Mouse (Mus musculus) testis, adult 2 months (tissue): Measurements from ENCODE around the gene Arid3c.

ENCODE experiments used
- CTCF ChIP-seq: fragments of 200-500 bp; IDR thresholded peaks from 2 replicates; pipeline ENCODE4 v1.5.1; 2012; ENCODE audit warnings: low read depth, mild to moderate bottlenecking, inconsistent platforms, low read length, moderate library complexity; ENCODE audit not compliant: control insufficient read depth, insufficient read depth, insufficient replicate concordance
- POLR2A ChIP-seq: fragments of 200-500 bp; IDR thresholded peaks from 2 replicates; pipeline ENCODE4 v1.6.1; 2012; ENCODE audit warnings: low read depth, mild to moderate bottlenecking, inconsistent platforms, low read length, moderate library complexity; ENCODE audit not compliant: control insufficient read depth

DNA sequence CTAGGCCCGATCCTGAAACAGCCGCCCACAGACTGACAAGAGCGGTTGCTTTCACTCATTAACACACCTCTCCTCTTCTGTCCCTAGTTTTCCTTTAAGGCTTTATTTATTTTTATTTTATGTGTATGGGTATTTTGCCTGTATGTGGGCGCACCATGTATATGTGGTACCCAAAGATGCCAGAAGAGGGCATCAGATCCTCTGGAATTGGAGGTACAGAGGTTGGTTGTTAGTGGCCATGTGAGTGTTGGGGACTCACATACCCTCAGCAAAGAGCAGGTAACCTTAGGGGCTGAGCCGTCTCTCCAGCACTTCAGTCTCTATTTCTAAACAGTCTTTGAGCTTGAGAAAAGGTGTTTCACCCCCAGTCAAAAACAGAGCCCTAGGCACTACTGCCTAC, 15.3 kb downstream of the Arid3c start:
- TF ChIP-seq CTCF (no peak), POLR2A (no peak)
